Mouse (Mus musculus) heart, postnatal 0 days (tissue): ENCODE results near the gene Ampd3.

Experiments used
- CTCF ChIP-seq: IDR thresholded peaks from 2 replicates; pipeline ENCODE4 v1.5.1; 2016; ENCODE audit warnings: antibody characterized with exemption, control low read depth, low read depth
- EP300 ChIP-seq: IDR thresholded peaks from 2 replicates; pipeline ENCODE4 v1.6.1; 2016; ENCODE audit warnings: antibody characterized with exemption, low read depth

DNA sequence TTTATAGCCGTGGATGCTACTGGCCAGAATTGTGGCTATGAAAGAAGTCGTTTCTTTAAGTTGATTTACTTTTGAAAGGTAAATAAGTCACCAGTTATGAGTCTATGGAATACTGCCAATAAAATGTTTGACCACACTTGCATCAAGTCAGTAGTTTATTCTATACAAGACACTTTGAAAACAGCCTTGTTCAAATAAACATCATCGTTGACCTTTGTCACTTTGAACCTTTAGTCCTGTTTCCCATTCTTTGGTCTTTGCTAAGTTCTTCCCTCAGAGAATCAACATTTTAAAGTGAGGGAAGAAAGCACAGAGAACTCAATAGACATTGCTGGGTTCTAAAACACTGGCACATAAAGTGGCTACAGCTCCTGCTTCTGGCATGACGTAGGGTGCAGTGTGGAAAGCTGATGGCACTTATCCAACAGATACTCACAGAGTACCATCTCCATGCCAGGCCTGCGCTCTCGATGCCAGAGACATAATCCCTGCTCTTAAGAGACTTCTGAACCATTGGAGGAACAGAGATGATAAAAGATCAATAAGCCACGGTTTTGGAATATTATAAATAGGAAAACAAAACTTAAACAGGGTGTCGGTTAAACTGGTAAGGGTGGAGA lies 87.0 kb downstream of the Ampd3 start:
- TF ChIP-seq CTCF (no peak), EP300 (no peak)
